8 mouse cellular contexts compared by ENCODE assay signal in the genomic region with DNA sequence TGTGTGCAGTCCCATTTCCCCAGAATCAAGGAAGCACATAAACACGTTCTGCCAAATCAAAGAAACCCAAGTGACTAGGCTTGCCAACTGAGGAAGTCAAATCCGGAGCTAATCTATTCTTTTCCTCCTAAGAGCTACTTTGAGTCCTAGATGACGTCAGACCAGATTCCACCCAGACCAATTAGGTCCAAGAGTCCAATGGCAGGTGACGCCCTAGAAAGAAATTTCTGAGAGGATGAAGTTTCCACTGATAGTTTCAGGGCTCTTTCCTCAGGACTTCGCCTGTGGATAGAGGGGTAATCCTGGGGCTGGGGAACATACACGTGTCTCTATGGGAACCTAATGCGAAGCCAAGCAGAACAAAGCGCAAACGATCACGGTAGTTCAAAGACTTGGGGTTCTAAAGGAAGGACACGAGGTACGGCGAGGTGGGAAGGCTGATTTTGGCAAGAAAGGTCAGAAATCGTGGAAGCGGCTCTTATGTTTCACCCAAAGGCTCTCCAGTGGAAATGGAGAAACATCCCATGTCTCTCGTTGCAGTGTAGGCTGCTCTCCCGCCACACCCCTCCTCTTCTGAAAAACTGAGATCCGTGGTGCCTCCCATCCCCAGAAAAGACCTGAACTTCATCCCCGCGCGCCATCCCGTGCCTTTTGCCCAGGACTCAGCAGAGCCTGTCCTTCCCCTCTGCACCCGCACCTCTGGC. TPM values are rescaled to one million over a fixed set of nuclear protein-coding genes. Genes with fewer than 3 reads are reported as not detected.
DNase-seq lines count a peak whose midpoint lies in the region; ATAC-seq and TF ChIP-seq lines count a peak whose summit lies in the region.

No protein-coding gene starts in this region.

- no peak for TF ChIP-seq POLR2A in olfactory bulb, adult 2 months (IDR thresholded peaks at IDR 0.05; ENCODE audit: insufficient read depth, low read depth, low read length)

- H3K4me1 ChIP-seq in forebrain, embryonic 14.5 days (ENCODE audit: control insufficient read depth, insufficient read depth, low read length), result peaks cover 12% of the 10 kb centered on the region
- peaks cover 21% of the 10 kb centered on the region; the same call in 1 of the 2 replicates for H3K4me1 ChIP-seq in hindbrain, postnatal 0 days (ENCODE audit: insufficient read depth, low read length)
- peaks cover 42% of the 10 kb centered on the region for H3K4me1 ChIP-seq in liver, embryonic 13.5 days (replicated peaks)
- H3K4me1 ChIP-seq in olfactory bulb, adult 2 months (ENCODE audit: control insufficient read depth, insufficient read depth, low read length), result peaks cover 10% of the 10 kb centered on the region

- no peak for TF ChIP-seq CTCF in hindbrain, postnatal 0 days (IDR thresholded peaks at IDR 0.05; ENCODE audit: low read depth)
- no peak for TF ChIP-seq CTCF in olfactory bulb, adult 2 months (IDR thresholded peaks at IDR 0.05; ENCODE audit: insufficient read depth, low read depth, low read length)

- H3K36me3 ChIP-seq in forebrain, embryonic 14.5 days (ENCODE audit: control insufficient read depth, insufficient read depth, low read length), result peaks cover 22% of the 10 kb centered on the region
- H3K36me3 ChIP-seq in hindbrain, postnatal 0 days (ENCODE audit: insufficient read depth, low read length), result peaks cover 12% of the 10 kb centered on the region; the same call in 1 of the 2 replicates
- peaks cover 15% of the 10 kb centered on the region for H3K36me3 ChIP-seq in liver, embryonic 13.5 days

- peak overlapping the region; percentile 79 for H3K9ac ChIP-seq in forebrain, embryonic 14.5 days (ENCODE audit: low read length)
- H3K9ac ChIP-seq in hindbrain, postnatal 0 days (replicated peaks; ENCODE audit: low read length), result peak overlapping the region; percentile 71
- H3K9ac ChIP-seq in liver, embryonic 13.5 days, result peak overlapping the region; percentile 73

- no peaks in the 10 kb centered on the region for H3K9me3 ChIP-seq in forebrain, embryonic 14.5 days (replicated peaks; ENCODE audit: control insufficient read depth, low read length)
- H3K9me3 ChIP-seq in hindbrain, postnatal 0 days (ENCODE audit: low read length), result no peaks in the 10 kb centered on the region
- no peaks in the 10 kb centered on the region for H3K9me3 ChIP-seq in liver, embryonic 13.5 days (replicated peaks)

- H3K27ac ChIP-seq in forebrain, embryonic 14.5 days (ENCODE audit: low read depth, low read length), result peak overlapping the region; percentile 89
- peak overlapping the region; percentile 91 for H3K27ac ChIP-seq in hindbrain, postnatal 0 days
- peak overlapping the region; percentile 84 for H3K27ac ChIP-seq in liver, embryonic 13.5 days
- peak overlapping the region; percentile 63 for H3K27ac ChIP-seq in olfactory bulb, adult 2 months (ENCODE audit: insufficient read depth, low read depth, low read length)

- under 1% methylated on average over 23 of the region's 23 CpGs for WGBS in forebrain, embryonic 14.5 days
- WGBS in hindbrain, postnatal 0 days, result under 1% methylated on average over 23 of the region's 23 CpGs
- WGBS in liver, embryonic 13.5 days (ENCODE audit: insufficient replicate concordance), result under 1% methylated on average over 23 of the region's 23 CpGs
- under 1% methylated on average over 23 of the region's 23 CpGs for WGBS in olfactory bulb, adult 2 months

- H3K27me3 ChIP-seq in forebrain, embryonic 14.5 days (replicated peaks; ENCODE audit: control insufficient read depth, insufficient read depth, low read length), result no peaks in the 10 kb centered on the region
- H3K27me3 ChIP-seq in hindbrain, postnatal 0 days (ENCODE audit: insufficient read depth, low read length), result no peaks in the 10 kb centered on the region
- H3K27me3 ChIP-seq in liver, embryonic 13.5 days, result no peaks in the 10 kb centered on the region

- peak overlapping the region; percentile 62 for H3K4me2 ChIP-seq in forebrain, embryonic 14.5 days (ENCODE audit: low read length)
- H3K4me2 ChIP-seq in hindbrain, postnatal 0 days (ENCODE audit: low read depth, low read length), result peak overlapping the region; percentile 88
- H3K4me2 ChIP-seq in liver, embryonic 13.5 days, result peak overlapping the region; percentile 94

- peak overlapping the region; percentile 76 for H3K4me3 ChIP-seq in forebrain, embryonic 14.5 days (ENCODE audit: low read depth, low read length)
- H3K4me3 ChIP-seq in hindbrain, postnatal 0 days (ENCODE audit: low read length), result peak overlapping the region; percentile 81
- peak overlapping the region; percentile 85 for H3K4me3 ChIP-seq in liver, embryonic 13.5 days (replicated peaks)
- H3K4me3 ChIP-seq in olfactory bulb, adult 2 months (ENCODE audit: insufficient read depth, low read depth, low read length), result peak overlapping the region; percentile 64

- no peak for DNase-seq in cerebellum, postnatal 36 days
- DNase-seq in NIH3T3 (ENCODE audit: low read depth), result peak; percentile 77
- peak; percentile 55 for DNase-seq in forebrain, embryonic 14.5 days (ENCODE audit: low spot score)
- DNase-seq in hindbrain, postnatal 0 days (ENCODE audit: low spot score), result peak; percentile 49
- no peak for DNase-seq in liver, embryonic 13.5 days
- no peak for DNase-seq in ovary, postnatal 36 days (ENCODE audit: low spot score)

- peak; percentile 22; the same call in 1 of the 2 replicates for ATAC-seq in cerebellum, adult (ENCODE audit: insufficient number of reproducible peaks, low FRiP score, low TSS enrichment)
- peak; percentile 10 for ATAC-seq in forebrain, embryonic 14.5 days
- ATAC-seq in hindbrain, postnatal 0 days, result peak; percentile 68
- ATAC-seq in liver, embryonic 13.5 days (ENCODE audit: low read depth), result no peak

RNA-seq across cellular contexts. Expression of gene Tnfaip1, which starts 0.6 kb away (rescaled TPM):
- 66.1 and 71.3 TPM in 2 replicates for polyA plus RNA-seq in forebrain, embryonic 14.5 days (2014; fragmentation: Nextera tagmentation; extraction: Ambion mirVana)
- total RNA-seq in hindbrain, postnatal 0 days (2014; rRNA removed), result 36.6 and 46.2 TPM in 2 replicates
- polyA plus RNA-seq in hindbrain, postnatal 0 days (2015; fragmentation: Nextera tagmentation; extraction: Ambion mirVana), result 56.1 and 56.2 TPM in 2 replicates
- polyA plus RNA-seq in liver, embryonic 13.5 days (2015; fragmentation: Nextera tagmentation; extraction: Ambion mirVana), result 15.6 and 16.4 TPM in 2 replicates
- polyA plus RNA-seq in olfactory bulb, adult 2 months (2012; ENCODE audit: insufficient read depth, insufficient read length, low replicate concordance, missing spikeins), result not detected in 2 replicates

RNA-seq across cellular contexts. Expression of gene Ift20, which starts 0.6 kb away (rescaled TPM):
- 118 and 126 TPM in 2 replicates for polyA plus RNA-seq in forebrain, embryonic 14.5 days (2014; fragmentation: Nextera tagmentation; extraction: Ambion mirVana)
- total RNA-seq in hindbrain, postnatal 0 days (2014; rRNA removed), result 96.2 and 109 TPM in 2 replicates
- polyA plus RNA-seq in hindbrain, postnatal 0 days (2015; fragmentation: Nextera tagmentation; extraction: Ambion mirVana), result 123 and 136 TPM in 2 replicates
- polyA plus RNA-seq in liver, embryonic 13.5 days (2015; fragmentation: Nextera tagmentation; extraction: Ambion mirVana), result 83.1 and 88.6 TPM in 2 replicates
- polyA plus RNA-seq in olfactory bulb, adult 2 months (2012; ENCODE audit: insufficient read depth, insufficient read length, low replicate concordance, missing spikeins), result not detected in 2 replicates

RNA-seq across cellular contexts. Expression of gene Tmem97, which starts 15.0 kb away (rescaled TPM):
- polyA plus RNA-seq in forebrain, embryonic 14.5 days (2014; fragmentation: Nextera tagmentation; extraction: Ambion mirVana), result 40.0 and 48.5 TPM in 2 replicates
- total RNA-seq in hindbrain, postnatal 0 days (2014; rRNA removed), result 39.0 and 44.5 TPM in 2 replicates
- 42.8 and 43.5 TPM in 2 replicates for polyA plus RNA-seq in hindbrain, postnatal 0 days (2015; fragmentation: Nextera tagmentation; extraction: Ambion mirVana)
- 110 and 122 TPM in 2 replicates for polyA plus RNA-seq in liver, embryonic 13.5 days (2015; fragmentation: Nextera tagmentation; extraction: Ambion mirVana)
- not detected in 2 replicates for polyA plus RNA-seq in olfactory bulb, adult 2 months (2012; ENCODE audit: insufficient read depth, insufficient read length, low replicate concordance, missing spikeins)

RNA-seq across cellular contexts. Expression of gene Poldip2, which starts 23.5 kb away (rescaled TPM):
- polyA plus RNA-seq in forebrain, embryonic 14.5 days (2014; fragmentation: Nextera tagmentation; extraction: Ambion mirVana), result 185 TPM in 2 replicates
- 134 and 143 TPM in 2 replicates for total RNA-seq in hindbrain, postnatal 0 days (2014; rRNA removed)
- 165 and 170 TPM in 2 replicates for polyA plus RNA-seq in hindbrain, postnatal 0 days (2015; fragmentation: Nextera tagmentation; extraction: Ambion mirVana)
- 78.1 and 82.4 TPM in 2 replicates for polyA plus RNA-seq in liver, embryonic 13.5 days (2015; fragmentation: Nextera tagmentation; extraction: Ambion mirVana)
- not detected in 2 replicates for polyA plus RNA-seq in olfactory bulb, adult 2 months (2012; ENCODE audit: insufficient read depth, insufficient read length, low replicate concordance, missing spikeins)

RNA-seq across cellular contexts. Expression of gene Tmem199, which starts 23.6 kb away (rescaled TPM):
- polyA plus RNA-seq in forebrain, embryonic 14.5 days (2014; fragmentation: Nextera tagmentation; extraction: Ambion mirVana), result 93.1 and 93.2 TPM in 2 replicates
- 40.3 and 42.1 TPM in 2 replicates for total RNA-seq in hindbrain, postnatal 0 days (2014; rRNA removed)
- polyA plus RNA-seq in hindbrain, postnatal 0 days (2015; fragmentation: Nextera tagmentation; extraction: Ambion mirVana), result 84.8 and 86.9 TPM in 2 replicates
- 30.1 and 31.9 TPM in 2 replicates for polyA plus RNA-seq in liver, embryonic 13.5 days (2015; fragmentation: Nextera tagmentation; extraction: Ambion mirVana)
- polyA plus RNA-seq in olfactory bulb, adult 2 months (2012; ENCODE audit: insufficient read depth, insufficient read length, low replicate concordance, missing spikeins), result not detected in 2 replicates

Comparison
In these comparisons a context has a peak if more than half of its experiments do, and no peak if none do; other contexts are left out.
1. DNase-seq: peak in NIH3T3 (single experiment), forebrain, embryonic 14.5 days (single experiment) and hindbrain, postnatal 0 days (single experiment); none in cerebellum, postnatal 36 days (0 of 2), liver, embryonic 13.5 days (single experiment) and ovary, postnatal 36 days (single experiment).
2. RNA of gene Tnfaip1, which starts 0.6 kb away (polyA plus RNA-seq): 66.1 to 71.3 TPM in forebrain, embryonic 14.5 days, 56.1 to 56.2 TPM in hindbrain, postnatal 0 days and 15.6 to 16.4 TPM in liver, embryonic 13.5 days; not detected in olfactory bulb, adult 2 months; every median in the first group is over 10 times any median in the second.
3. RNA of gene Ift20, which starts 0.6 kb away (polyA plus RNA-seq): 123 to 136 TPM in hindbrain, postnatal 0 days, 118 to 126 TPM in forebrain, embryonic 14.5 days and 83.1 to 88.6 TPM in liver, embryonic 13.5 days; not detected in olfactory bulb, adult 2 months; every median in the first group is over 10 times any median in the second.
4. RNA of gene Tmem97, which starts 15.0 kb away (polyA plus RNA-seq): 110 to 122 TPM in liver, embryonic 13.5 days, 40.0 to 48.5 TPM in forebrain, embryonic 14.5 days and 42.8 to 43.5 TPM in hindbrain, postnatal 0 days; not detected in olfactory bulb, adult 2 months; every median in the first group is over 10 times any median in the second.
5. Peak in every context shown above with its lines, with median percentiles within 50 percentile points of each other: H3K27ac ChIP-seq, H3K4me2 ChIP-seq, H3K4me3 ChIP-seq and H3K9ac ChIP-seq.